Mouse (Mus musculus) layer of hippocampus, adult 8-10 months (tissue): ENCODE measurements around the gene Gpx4. TPM values are rescaled to one million over a fixed set of nuclear protein-coding genes. Genes with fewer than 3 reads are reported as not detected.
"Not testable (repeated sequence)": the region's sequence is repeated elsewhere in the genome, so short reads cannot be mapped to it uniquely, and the experiment has no call there.

Experiments
- DNase-seq, 2 experiments: peaks; one replicate each; pipeline ENCODE4 v3.0.0; 2022; ENCODE audit warnings: low spot score in 2 of 2
- total RNA-seq, 4 experiments: library from RNA; stranded (reverse); gene quantifications; 2 replicates each; pipeline ENCODE4 v1.2.4; 2022

Gpx4 gene
- total RNA-seq, 4 experiments from 2014 or later, result 433 to 528 (median 468) TPM

GRCm38 (mm10) chr10:80023758-80024157 is 23.2 kb upstream of the Gpx4 start:
- no peak for DNase-seq

- DNase-seq, result no peak
These were observed 22.5 kb upstream of the Gpx4 start for GRCm38 (mm10) chr10:80024229-80025043.

- no peak for DNase-seq
These were observed 22.0 kb upstream of the Gpx4 start for GRCm38 (mm10) chr10:80025044-80025347.

- no peak for DNase-seq
These were observed 21.5 kb upstream of the Gpx4 start for GRCm38 (mm10) chr10:80025463-80025862.

- DNase-seq, result no peak
These were observed 21.1 kb upstream of the Gpx4 start for GRCm38 (mm10) chr10:80025889-80026288.

GRCm38 (mm10) chr10:80027681-80028520 is 19.1 kb upstream of the Gpx4 start:
- no peak for DNase-seq

- no peak for DNase-seq
These were observed 18.5 kb upstream of the Gpx4 start for GRCm38 (mm10) chr10:80028521-80028846.

- no peak for DNase-seq
These were observed 16.8 kb upstream of the Gpx4 start for GRCm38 (mm10) chr10:80030191-80030590.

GRCm38 (mm10) chr10:80030736-80031135 is 16.2 kb upstream of the Gpx4 start:
- DNase-seq, result no peak

GRCm38 (mm10) chr10:80032799-80033480 is 14.0 kb upstream of the Gpx4 start:
- no peak for DNase-seq

- DNase-seq, result no peak
These were observed 13.2 kb upstream of the Gpx4 start for GRCm38 (mm10) chr10:80033511-80034391.

GRCm38 (mm10) chr10:80035148-80035547 is 11.8 kb upstream of the Gpx4 start:
- DNase-seq, result no peak

GRCm38 (mm10) chr10:80035686-80036085 is 11.3 kb upstream of the Gpx4 start:
- DNase-seq, result no peak

- no peak for DNase-seq
These were observed 10.1 kb upstream of the Gpx4 start for GRCm38 (mm10) chr10:80036832-80037231.

GRCm38 (mm10) chr10:80039559-80039979 is 7.4 kb upstream of the Gpx4 start, which contains the start of gene Polr2e:
Gene Polr2e (minus strand): TSS chr10:80039795.
- peak; percentile 98 for DNase-seq

- not testable (repeated sequence) for DNase-seq
These were observed 5.4 kb upstream of the Gpx4 start for GRCm38 (mm10) chr10:80041409-80042060.

GRCm38 (mm10) chr10:80044087-80044486 is 2.9 kb upstream of the Gpx4 start:
- no peak for DNase-seq

- DNase-seq, result not testable (repeated sequence)
These were observed 1.6 kb upstream of the Gpx4 start for GRCm38 (mm10) chr10:80045364-80045763.

GRCm38 (mm10) chr10:80045766-80046165 is 1.2 kb upstream of the Gpx4 start:
- DNase-seq, result no peak

GRCm38 (mm10) chr10:80048396-80048795 is 1.4 kb downstream of the Gpx4 start:
- no peak for DNase-seq

- no peak for DNase-seq
These were observed 1.9 kb downstream of the Gpx4 start for GRCm38 (mm10) chr10:80048834-80049233.
